Mouse (Mus musculus): Measurements from ENCODE around the gene Reep3.

DNA sequence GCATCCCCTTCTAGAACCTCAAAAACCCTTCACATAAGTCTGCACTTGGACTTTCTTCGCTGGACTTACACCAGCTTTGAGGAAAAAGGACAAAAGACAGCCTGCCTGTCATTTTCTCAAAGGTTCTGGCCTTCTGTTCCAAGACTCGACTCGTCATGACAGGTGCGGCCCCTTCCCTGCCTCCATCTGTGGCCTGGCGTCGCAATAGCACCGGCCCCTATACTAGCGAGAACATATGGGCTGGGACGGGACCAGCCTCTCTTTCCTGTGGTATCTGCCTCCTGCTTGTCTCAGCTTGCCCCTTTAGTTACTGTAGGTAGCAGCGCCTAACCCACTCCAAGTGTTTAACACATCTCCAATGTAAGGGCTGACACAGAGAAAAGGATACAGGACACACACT lies 11.6 kb downstream of the Reep3 start:
- no peak for TF ChIP-seq CTCF (conservative IDR thresholded peaks at IDR 0.05; ENCODE audit: low read length)
- TF ChIP-seq POU5F1 (IDR thresholded peaks at IDR 0.05; ENCODE audit: borderline replicate concordance, low read length): no peak
- no peak for TF ChIP-seq NANOG (IDR thresholded peaks at IDR 0.05; ENCODE audit: borderline replicate concordance, low read length)

Data from E14TG2a.4 (cell line).